ENCODE assay signal across 30 mouse cellular contexts in the genomic region with DNA sequence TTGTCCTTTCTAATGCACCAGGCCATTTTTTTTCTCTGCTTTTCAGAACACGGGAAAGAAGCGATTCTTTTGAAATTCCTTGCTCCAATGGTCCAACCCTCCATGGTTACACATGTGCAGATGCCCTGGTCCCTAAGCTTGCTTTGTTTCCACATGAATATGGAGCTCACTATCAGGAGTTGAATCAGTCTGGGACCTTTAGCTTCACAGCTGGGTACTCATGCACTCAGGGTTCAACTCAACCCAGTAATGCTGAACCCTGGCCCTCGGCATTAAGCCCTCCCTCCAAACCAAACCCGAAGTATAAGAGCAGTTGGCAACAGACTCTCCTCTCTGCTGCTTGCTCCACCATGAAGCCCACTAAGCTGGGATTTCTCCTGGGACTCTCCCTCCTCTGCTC. TPM values are rescaled to one million over a fixed set of nuclear protein-coding genes. Genes with fewer than 3 reads are reported as not detected.
"Had no signal": no experiment of that assay in that cellular context is flagged by ENCODE, and none has a peak within 500 bp of the region (broad histone marks: within the 10 kb centered on the region; RNA-seq: fewer than 3 reads in every experiment).

Gene Spint4, plus strand, starts transcription at position 301 of the 400 bp plus-strand sequence.

- H3K4me1 ChIP-seq: heart, embryonic 12.5 days; hindbrain, embryonic 10.5 days; hindbrain, embryonic 12.5 days; intestine, embryonic 15.5 days; kidney, embryonic 15.5 days; limb, embryonic 10.5 days; limb, embryonic 12.5 days; liver, embryonic 13.5 days; liver, embryonic 15.5 days had no signal

- H3K27ac ChIP-seq: heart, adult 2 months; hindbrain, embryonic 10.5 days; hindbrain, embryonic 12.5 days; hindbrain, embryonic 14.5 days; intestine, embryonic 15.5 days; kidney, embryonic 15.5 days; kidney, postnatal 0 days; left cerebral cortex, adult 2 months; limb, embryonic 10.5 days; limb, embryonic 12.5 days; liver, embryonic 13.5 days; liver, embryonic 15.5 days had no signal

- H3K4me3 ChIP-seq: heart, adult 2 months; heart, embryonic 12.5 days; hindbrain, embryonic 10.5 days; hindbrain, embryonic 12.5 days; intestine, embryonic 15.5 days; kidney, embryonic 15.5 days; left cerebral cortex, adult 2 months; limb, embryonic 10.5 days; limb, embryonic 12.5 days; liver, embryonic 13.5 days; liver, embryonic 15.5 days had no signal

- H3K27me3 ChIP-seq: heart, embryonic 12.5 days; hindbrain, embryonic 12.5 days; intestine, embryonic 15.5 days; kidney, embryonic 15.5 days; limb, embryonic 12.5 days; liver, embryonic 13.5 days; liver, embryonic 15.5 days had no signal

- DNase-seq: gastrocnemius, postnatal 14 days; gastrocnemius, postnatal 36 days; heart, adult 2 months; heart, postnatal 10 days; heart, postnatal 4 days; kidney, adult 18-20 months; kidney, adult 9 months; kidney, postnatal 14 days; kidney, postnatal 36 days; liver; liver, embryonic 13.5 days had no signal

RNA-seq across cellular contexts. Expression of gene Spint4, which starts in this region (rescaled TPM):
- polyA plus RNA-seq: heart, adult 2 months; heart, embryonic 12.5 days; heart, embryonic 14.5 days; heart, embryonic 16.5 days; hindbrain, embryonic 10.5 days; hindbrain, embryonic 12.5 days; hindbrain, embryonic 14.5 days; hindbrain, embryonic 16.5 days; inflammation-experienced regulatory T-cells, adult 6 months; intestine, embryonic 15.5 days; intestine, postnatal 0 days; large intestine, adult 2 months; limb, embryonic 10.5 days; limb, embryonic 12.5 days; limb, embryonic 14.5 days; liver, embryonic 11.5 days; liver, embryonic 13.5 days; liver, embryonic 15.5 days had no signal
